Mouse (Mus musculus): ENCODE data around the gene Ficd. TPM values are rescaled to one million over a fixed set of nuclear protein-coding genes. Genes with fewer than 3 reads are reported as not detected.
"Not testable (repeated sequence)": the region's sequence is repeated elsewhere in the genome, so short reads cannot be mapped to it uniquely, and the experiment has no call there.

The Ficd gene
- polyA plus RNA-seq, 1 experiment from 2014 or later = 3.8 TPM

DNA sequence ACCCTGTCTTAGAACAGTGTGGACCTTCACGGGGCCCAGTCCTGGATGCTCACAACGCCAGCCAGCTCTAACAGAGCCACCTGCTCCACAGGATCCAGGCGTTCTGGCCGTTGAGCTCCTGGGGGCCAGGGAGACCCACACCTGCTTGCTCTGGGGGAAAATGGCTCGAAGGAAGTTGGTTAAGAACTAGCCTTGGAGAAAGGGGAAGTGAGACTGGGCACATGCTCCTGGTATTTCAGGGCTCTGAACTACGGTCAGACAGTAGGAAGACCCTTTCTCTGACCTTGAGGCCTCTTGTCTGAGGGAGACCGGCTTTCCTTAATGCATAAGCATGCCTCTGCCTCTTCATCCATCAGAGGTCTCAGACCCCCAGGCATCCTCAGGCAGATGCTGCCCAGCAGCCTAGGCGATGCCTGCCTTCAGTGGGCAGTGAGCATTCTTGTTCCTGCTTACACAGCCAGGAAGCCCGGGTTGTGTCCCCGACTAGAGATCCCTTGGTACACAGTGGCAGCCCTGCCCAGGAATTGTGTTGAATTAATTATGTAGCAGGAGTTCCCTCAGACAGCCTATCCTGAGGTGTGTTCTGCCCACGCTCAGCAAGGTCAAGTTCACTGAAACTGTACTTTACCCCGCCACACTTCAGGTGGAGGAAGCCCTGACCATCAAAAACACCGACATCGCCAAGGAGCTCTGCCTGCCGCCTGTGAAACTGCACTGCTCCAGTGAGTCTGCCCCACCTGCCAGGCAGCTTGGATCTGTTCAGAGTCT is 40.7 kb downstream of the Ficd start:
- no peaks in the 10 kb centered on the region; the same call in 1 of the 2 replicates for H3K4me1 ChIP-seq (replicated peaks; ENCODE audit: control insufficient read depth, insufficient read depth, low read length)
- H3K9ac ChIP-seq (ENCODE audit: low read depth, low read length) = no peak overlapping the region
- H3K27ac ChIP-seq (ENCODE audit: low read depth, low read length) = no peak overlapping the region
- H3K9me3 ChIP-seq (ENCODE audit: control insufficient read depth, low read length) = no peaks in the 10 kb centered on the region
- H3K4me2 ChIP-seq (replicated peaks; ENCODE audit: low read depth, low read length) = no peak overlapping the region
- no peak overlapping the region for H3K4me3 ChIP-seq (ENCODE audit: low read depth, low read length)
- WGBS = 95% methylated on average over 15 of the region's 15 CpGs
- peaks cover 4% of the 10 kb centered on the region for H3K36me3 ChIP-seq (ENCODE audit: control insufficient read depth, insufficient read depth, low read length)
- no peak for ATAC-seq (ENCODE audit: low FRiP score)
- no peak for DNase-seq (ENCODE audit: low spot score)
- no peaks in the 10 kb centered on the region for H3K27me3 ChIP-seq (ENCODE audit: control insufficient read depth, insufficient read depth, low read length)

- H3K27me3 ChIP-seq (ENCODE audit: control insufficient read depth, insufficient read depth, low read length) = no peaks in the 10 kb centered on the region
- WGBS = 86% methylated on average over 8 of the region's 8 CpGs
Observed at GRCm38 (mm10) chr5:113776896-113777226, 41.3 kb downstream of the Ficd start.

DNA sequence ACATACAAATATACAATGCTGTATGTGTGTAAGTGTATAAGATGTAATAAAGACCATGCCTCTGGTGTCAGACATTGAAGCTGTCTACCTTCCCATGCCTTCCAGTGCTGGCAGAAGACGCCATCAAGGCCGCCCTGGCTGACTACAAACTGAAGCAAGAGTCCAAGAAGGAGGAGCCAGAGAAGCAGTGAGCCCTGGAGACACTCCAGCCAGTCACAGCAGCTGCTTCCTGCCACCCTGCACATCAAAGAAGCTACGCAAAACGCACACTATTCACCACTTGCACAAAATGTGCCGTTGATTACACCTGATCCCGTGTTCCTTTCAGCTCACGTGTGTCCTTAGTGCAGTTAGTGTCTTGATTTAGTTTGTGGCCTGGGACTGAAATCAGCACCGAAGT is 42.1 kb downstream of the Ficd start:
- not testable (repeated sequence) for H3K9ac ChIP-seq (ENCODE audit: low read depth, low read length); H3K4me1 ChIP-seq (replicated peaks; ENCODE audit: control insufficient read depth, insufficient read depth, low read length); H3K27me3 ChIP-seq (ENCODE audit: control insufficient read depth, insufficient read depth, low read length); ATAC-seq (ENCODE audit: low FRiP score); H3K36me3 ChIP-seq (ENCODE audit: control insufficient read depth, insufficient read depth, low read length); DNase-seq (ENCODE audit: low spot score); H3K9me3 ChIP-seq (ENCODE audit: control insufficient read depth, low read length); H3K27ac ChIP-seq (ENCODE audit: low read depth, low read length); H3K4me2 ChIP-seq (replicated peaks; ENCODE audit: low read depth, low read length); H3K4me3 ChIP-seq (ENCODE audit: low read depth, low read length)
- 95% methylated on average over 8 of the region's 8 CpGs for WGBS

More at GRCm38 (mm10) chr5:113776896-113777226, 41.3 kb downstream of the Ficd start:
- DNase-seq (ENCODE audit: low spot score) (no peak), ATAC-seq (ENCODE audit: low FRiP score) (no peak)
- H3K9me3 ChIP-seq (ENCODE audit: control insufficient read depth, low read length) = no peaks in the 10 kb centered on the region
- H3K4me1 ChIP-seq (replicated peaks; ENCODE audit: control insufficient read depth, insufficient read depth, low read length) = no peaks in the 10 kb centered on the region; the same call in 1 of the 2 replicates
- no peak overlapping the region for H3K4me2 ChIP-seq (replicated peaks; ENCODE audit: low read depth, low read length)
- no peak overlapping the region for H3K27ac ChIP-seq (ENCODE audit: low read depth, low read length)
- no peak overlapping the region for H3K4me3 ChIP-seq (ENCODE audit: low read depth, low read length)
- no peak overlapping the region for H3K9ac ChIP-seq (ENCODE audit: low read depth, low read length)
- peaks cover 4% of the 10 kb centered on the region for H3K36me3 ChIP-seq (ENCODE audit: control insufficient read depth, insufficient read depth, low read length)

DNA sequence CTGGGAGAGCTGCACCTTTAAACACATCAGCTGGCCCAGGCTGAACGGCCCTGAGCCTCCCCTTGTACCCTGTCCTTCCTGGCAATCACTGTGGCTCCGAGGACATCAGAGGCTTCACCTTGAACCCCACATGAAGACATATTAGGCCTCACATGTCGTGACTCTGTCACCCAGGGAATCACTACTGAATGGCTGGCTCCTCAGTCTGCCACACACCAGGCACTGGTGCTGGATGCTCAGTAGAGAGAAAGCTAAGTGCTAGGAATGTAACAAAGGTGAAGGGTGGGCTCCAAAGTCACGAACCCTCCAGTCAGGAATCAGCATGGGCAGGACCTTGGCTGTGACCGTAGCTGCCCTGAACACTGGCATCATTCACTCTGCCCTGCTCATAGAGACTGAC is 44.0 kb downstream of the Ficd start:
- ATAC-seq (ENCODE audit: low FRiP score) = no peak

GRCm38 (mm10) chr5:113780082-113780752 is 44.6 kb downstream of the Ficd start:
- H3K9me3 ChIP-seq (ENCODE audit: control insufficient read depth, low read length) = no peaks in the 10 kb centered on the region
- no peaks in the 10 kb centered on the region for H3K4me1 ChIP-seq (replicated peaks; ENCODE audit: control insufficient read depth, insufficient read depth, low read length)
- H3K4me3 ChIP-seq (ENCODE audit: low read depth, low read length) = no peak overlapping the region
- DNase-seq (ENCODE audit: low spot score) (no peak), ATAC-seq (ENCODE audit: low FRiP score) (no peak)
- H3K27ac ChIP-seq (ENCODE audit: low read depth, low read length) = no peak overlapping the region
- WGBS = 94% methylated on average over 3 of the region's 3 CpGs
- no peak overlapping the region for H3K4me2 ChIP-seq (replicated peaks; ENCODE audit: low read depth, low read length)
- peaks cover 4% of the 10 kb centered on the region for H3K36me3 ChIP-seq (ENCODE audit: control insufficient read depth, insufficient read depth, low read length)
- no peaks in the 10 kb centered on the region for H3K27me3 ChIP-seq (ENCODE audit: control insufficient read depth, insufficient read depth, low read length)
- no peak overlapping the region for H3K9ac ChIP-seq (ENCODE audit: low read depth, low read length)

More for the DNA sequence above, 44.0 kb downstream of the Ficd start:
- no peak overlapping the region for H3K9ac ChIP-seq (ENCODE audit: low read depth, low read length)
- H3K9me3 ChIP-seq (ENCODE audit: control insufficient read depth, low read length) = no peaks in the 10 kb centered on the region
- no peak for DNase-seq (ENCODE audit: low spot score)
- 77% methylated on average over 5 of the region's 5 CpGs for WGBS
- H3K4me2 ChIP-seq (replicated peaks; ENCODE audit: low read depth, low read length) = no peak overlapping the region
- no peaks in the 10 kb centered on the region for H3K27me3 ChIP-seq (ENCODE audit: control insufficient read depth, insufficient read depth, low read length)
- H3K36me3 ChIP-seq (ENCODE audit: control insufficient read depth, insufficient read depth, low read length) = peaks cover 4% of the 10 kb centered on the region
- H3K4me3 ChIP-seq (ENCODE audit: low read depth, low read length) = no peak overlapping the region
- no peaks in the 10 kb centered on the region for H3K4me1 ChIP-seq (replicated peaks; ENCODE audit: control insufficient read depth, insufficient read depth, low read length)
- H3K27ac ChIP-seq (ENCODE audit: low read depth, low read length) = no peak overlapping the region

- WGBS = 87% methylated on average over 5 of the region's 5 CpGs
- no peak for DNase-seq (ENCODE audit: low spot score)
- H3K4me2 ChIP-seq (replicated peaks; ENCODE audit: low read depth, low read length) = no peak overlapping the region
Observed at GRCm38 (mm10) chr5:113780763-113781162, 45.2 kb downstream of the Ficd start.

DNA sequence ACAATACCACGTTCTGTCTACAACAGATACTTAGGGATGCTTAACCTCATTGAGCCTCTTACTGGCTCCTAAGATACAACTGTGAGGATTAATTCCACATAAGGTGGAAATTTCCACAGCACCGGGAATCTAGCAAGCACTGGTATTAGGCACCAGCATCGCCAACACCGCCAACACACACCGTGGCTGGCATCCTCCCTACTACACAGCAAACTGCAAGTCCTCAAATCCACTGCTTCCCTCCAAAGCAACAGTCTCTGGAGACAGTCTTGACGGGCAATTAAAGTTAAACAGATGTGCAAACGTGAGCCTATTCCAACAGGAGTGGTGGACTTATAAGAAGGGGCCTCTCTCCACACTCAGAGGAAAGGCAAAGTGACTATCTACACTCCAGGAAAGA is 45.7 kb downstream of the Ficd start:
- Histone ChIP-seq H3K27ac (ENCODE audit: low read depth, low read length) (no peak overlapping the region), H3K4me2 (replicated peaks; ENCODE audit: low read depth, low read length) (no peak overlapping the region), H3K9me3 (ENCODE audit: control insufficient read depth, low read length) (no peaks in the 10 kb centered on the region), H3K4me1 (replicated peaks; ENCODE audit: control insufficient read depth, insufficient read depth, low read length) (no peaks in the 10 kb centered on the region), H3K4me3 (ENCODE audit: low read depth, low read length) (no peak overlapping the region), H3K9ac (ENCODE audit: low read depth, low read length) (no peak overlapping the region), H3K27me3 (ENCODE audit: control insufficient read depth, insufficient read depth, low read length) (no peaks in the 10 kb centered on the region), H3K36me3 (ENCODE audit: control insufficient read depth, insufficient read depth, low read length) (peaks cover 4% of the 10 kb centered on the region)
- 79% methylated on average over 7 of the region's 7 CpGs for WGBS
- ATAC-seq (ENCODE audit: low FRiP score) (no peak), DNase-seq (ENCODE audit: low spot score) (no peak)

More at GRCm38 (mm10) chr5:113780763-113781162, 45.2 kb downstream of the Ficd start:
- peaks cover 4% of the 10 kb centered on the region for H3K36me3 ChIP-seq (ENCODE audit: control insufficient read depth, insufficient read depth, low read length)
- H3K9ac ChIP-seq (ENCODE audit: low read depth, low read length) = no peak overlapping the region
- H3K27ac ChIP-seq (ENCODE audit: low read depth, low read length) = no peak overlapping the region
- no peaks in the 10 kb centered on the region for H3K4me1 ChIP-seq (replicated peaks; ENCODE audit: control insufficient read depth, insufficient read depth, low read length)
- no peak for ATAC-seq (ENCODE audit: low FRiP score)
- no peaks in the 10 kb centered on the region for H3K9me3 ChIP-seq (ENCODE audit: control insufficient read depth, low read length)
- H3K27me3 ChIP-seq (ENCODE audit: control insufficient read depth, insufficient read depth, low read length) = no peaks in the 10 kb centered on the region
- H3K4me3 ChIP-seq (ENCODE audit: low read depth, low read length) = no peak overlapping the region

- H3K27ac ChIP-seq (ENCODE audit: low read depth, low read length) = no peak overlapping the region
- H3K9me3 ChIP-seq (ENCODE audit: control insufficient read depth, low read length) = no peaks in the 10 kb centered on the region
- H3K9ac ChIP-seq (ENCODE audit: low read depth, low read length) = no peak overlapping the region
- 78% methylated on average over 7 of the region's 7 CpGs for WGBS
- H3K27me3 ChIP-seq (ENCODE audit: control insufficient read depth, insufficient read depth, low read length) = no peaks in the 10 kb centered on the region
- H3K36me3 ChIP-seq (ENCODE audit: control insufficient read depth, insufficient read depth, low read length) = 0 out of 2 replicates have a peak, but pooled peaks cover under 1% of the 10 kb centered on the region
- DNase-seq (ENCODE audit: low spot score) = no peak
- H3K4me2 ChIP-seq (replicated peaks; ENCODE audit: low read depth, low read length) = no peak overlapping the region
- no peak for ATAC-seq (ENCODE audit: low FRiP score)
- no peaks in the 10 kb centered on the region for H3K4me1 ChIP-seq (replicated peaks; ENCODE audit: control insufficient read depth, insufficient read depth, low read length)
- H3K4me3 ChIP-seq (ENCODE audit: low read depth, low read length) = no peak overlapping the region
Observed at GRCm38 (mm10) chr5:113781875-113782274, 46.3 kb downstream of the Ficd start.

DNA sequence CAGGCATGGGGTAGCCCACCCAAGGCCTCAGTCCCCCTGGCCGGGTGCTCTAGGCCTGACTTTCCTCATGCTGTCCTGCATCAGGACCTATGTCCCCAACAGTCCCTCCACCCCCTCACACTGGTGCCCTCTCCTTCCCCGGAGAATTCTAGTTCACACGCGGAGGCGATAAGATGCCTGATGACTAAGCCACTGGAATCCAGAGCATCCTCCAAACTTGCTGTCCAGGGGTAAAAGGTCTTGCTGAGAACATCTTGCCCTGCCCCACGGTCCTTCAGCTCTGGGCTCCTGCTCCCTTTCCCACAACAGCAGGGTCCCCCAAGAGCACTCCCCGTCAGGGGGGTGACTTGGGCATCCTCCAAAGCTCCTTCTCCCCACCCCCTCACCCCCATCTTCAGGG is 47.0 kb downstream of the Ficd start:
- DNase-seq (ENCODE audit: low spot score) (no peak), ATAC-seq (ENCODE audit: low FRiP score) (no peak)
- Histone ChIP-seq H3K36me3 (ENCODE audit: control insufficient read depth, insufficient read depth, low read length) (no peaks in the 10 kb centered on the region), H3K9ac (ENCODE audit: low read depth, low read length) (no peak overlapping the region), H3K4me1 (replicated peaks; ENCODE audit: control insufficient read depth, insufficient read depth, low read length) (no peaks in the 10 kb centered on the region), H3K27ac (ENCODE audit: low read depth, low read length) (no peak overlapping the region), H3K4me3 (ENCODE audit: low read depth, low read length) (no peak overlapping the region), H3K4me2 (replicated peaks; ENCODE audit: low read depth, low read length) (no peak overlapping the region), H3K9me3 (ENCODE audit: control insufficient read depth, low read length) (no peaks in the 10 kb centered on the region), H3K27me3 (ENCODE audit: control insufficient read depth, insufficient read depth, low read length) (no peaks in the 10 kb centered on the region)
- WGBS = 91% methylated on average over 7 of the region's 7 CpGs

Data from hindbrain, embryonic 11.5 days (tissue).